ENCODE assay signal across 10 mouse cellular contexts in the genomic region with DNA sequence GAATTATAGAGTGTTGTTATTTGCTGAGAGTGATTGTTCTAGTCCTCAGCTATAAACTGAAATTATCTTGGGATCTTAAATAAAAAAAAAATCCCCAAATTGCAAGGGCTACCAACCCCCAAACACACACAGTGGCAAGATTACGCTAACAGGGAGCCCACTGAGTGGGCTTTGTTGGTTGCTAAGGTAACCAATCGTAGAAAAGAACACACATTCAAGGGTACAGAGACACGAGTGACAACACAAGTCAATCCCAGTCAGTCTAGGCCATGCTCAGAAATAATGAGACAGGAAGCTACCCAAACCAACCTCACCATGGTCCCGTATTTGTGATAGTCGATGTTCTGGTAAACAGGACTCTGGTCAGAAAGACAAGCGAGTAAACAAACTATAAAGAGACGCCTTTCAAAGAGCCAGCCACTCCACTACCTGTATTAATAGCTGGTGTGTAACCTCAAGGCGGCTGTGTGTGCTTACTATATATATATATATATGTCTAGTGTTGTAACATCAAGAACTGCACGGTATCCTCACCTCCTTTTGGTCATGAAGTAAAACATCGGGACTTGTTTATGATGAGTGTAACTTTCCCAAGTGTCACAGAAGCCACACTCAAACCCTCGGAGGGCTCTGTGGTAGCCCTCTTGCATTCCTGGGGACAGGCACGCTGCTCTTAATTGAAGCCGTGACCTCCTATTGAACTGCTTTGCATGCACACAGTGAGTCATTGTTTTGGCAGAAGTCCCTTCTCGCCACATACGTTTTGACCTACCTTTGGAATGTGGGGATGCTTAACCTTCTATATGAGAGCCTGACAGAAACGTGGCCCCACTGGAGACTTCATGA. TPM values are rescaled to one million over a fixed set of nuclear protein-coding genes. Genes with fewer than 3 reads are reported as not detected.
DNase-seq lines count a peak whose midpoint lies in the region; ATAC-seq and TF ChIP-seq lines count a peak whose summit lies in the region.
"Had no signal": no experiment of that assay in that cellular context is flagged by ENCODE, and none has a peak within 500 bp of the region (broad histone marks: within the 10 kb centered on the region; RNA-seq: fewer than 3 reads in every experiment).

No protein-coding gene starts in this region.

- H3K9me3 ChIP-seq in forebrain, embryonic 12.5 days = no peaks in the 10 kb centered on the region
- no peaks in the 10 kb centered on the region for H3K9me3 ChIP-seq in forebrain, embryonic 11.5 days (ENCODE audit: control insufficient read depth, low read length)
- no peaks in the 10 kb centered on the region for H3K9me3 ChIP-seq in neural tube, embryonic 15.5 days (replicated peaks)
- no peaks in the 10 kb centered on the region for H3K9me3 ChIP-seq in liver, postnatal 0 days (ENCODE audit: low read length)
- H3K9me3 ChIP-seq in stomach, postnatal 0 days (ENCODE audit: control insufficient read depth, low read length) = no peaks in the 10 kb centered on the region

- 36% methylated on average over 16 of the region's 16 CpGs for WGBS in forebrain, embryonic 12.5 days
- WGBS in forebrain, embryonic 11.5 days = 39% methylated on average over 16 of the region's 16 CpGs
- WGBS in neural tube, embryonic 15.5 days = 41% methylated on average over 16 of the region's 16 CpGs
- 52% methylated on average over 16 of the region's 16 CpGs for WGBS in liver, postnatal 0 days (ENCODE audit: insufficient replicate concordance)
- WGBS in stomach, postnatal 0 days = 46% methylated on average over 16 of the region's 16 CpGs

- no peaks in the 10 kb centered on the region for H3K27me3 ChIP-seq in forebrain, embryonic 12.5 days
- no peaks in the 10 kb centered on the region for H3K27me3 ChIP-seq in forebrain, embryonic 11.5 days (ENCODE audit: control insufficient read depth, insufficient read depth, low read length)
- H3K27me3 ChIP-seq in neural tube, embryonic 15.5 days (replicated peaks) = no peaks in the 10 kb centered on the region
- no peaks in the 10 kb centered on the region for H3K27me3 ChIP-seq in liver, postnatal 0 days (ENCODE audit: insufficient read depth, low read length)
- no peaks in the 10 kb centered on the region for H3K27me3 ChIP-seq in stomach, postnatal 0 days (ENCODE audit: control insufficient read depth, insufficient read depth, low read length)

- H3K9ac ChIP-seq in forebrain, embryonic 12.5 days = no peak overlapping the region
- no peak overlapping the region for H3K9ac ChIP-seq in forebrain, embryonic 11.5 days (ENCODE audit: low read length)
- no peak overlapping the region for H3K9ac ChIP-seq in neural tube, embryonic 15.5 days (replicated peaks)
- H3K9ac ChIP-seq in liver, postnatal 0 days (replicated peaks) = no peak overlapping the region
- no peak overlapping the region for H3K9ac ChIP-seq in stomach, postnatal 0 days (ENCODE audit: low read length)

- H3K4me1 ChIP-seq in forebrain, embryonic 12.5 days = peaks cover 13% of the 10 kb centered on the region
- peaks cover 4% of the 10 kb centered on the region; the same call in 1 of the 2 replicates for H3K4me1 ChIP-seq in forebrain, embryonic 11.5 days (replicated peaks; ENCODE audit: control insufficient read depth, insufficient read depth, low read length)
- H3K4me1 ChIP-seq in neural tube, embryonic 15.5 days = peaks cover 8% of the 10 kb centered on the region
- no peaks in the 10 kb centered on the region for H3K4me1 ChIP-seq in liver, postnatal 0 days (ENCODE audit: insufficient read depth)
- H3K4me1 ChIP-seq in stomach, postnatal 0 days (replicated peaks; ENCODE audit: control insufficient read depth, insufficient read depth) = 0 out of 2 replicates have a peak, but pooled peaks cover 5% of the 10 kb centered on the region

- DNase-seq in forebrain, embryonic 11.5 days (ENCODE audit: low spot score) = no peak
- DNase-seq in neural tube, embryonic 10.5 days (ENCODE audit: extremely low spot score, low spot score) = peak; percentile 24
- DNase-seq in liver, postnatal 0 days = no peak
- peak; percentile 40 for DNase-seq in stomach, postnatal 0 days (ENCODE audit: low spot score)
- no peak for DNase-seq in layer of hippocampus, adult 9-10 months (ENCODE audit: low spot score)
- DNase-seq: adrenal gland, adult 8-10 months; cerebellum, postnatal 14 days had no signal

- no peak overlapping the region for H3K4me2 ChIP-seq in forebrain, embryonic 12.5 days
- H3K4me2 ChIP-seq in forebrain, embryonic 11.5 days (ENCODE audit: low read depth, low read length, severe bottlenecking) = no peak overlapping the region
- H3K4me2 ChIP-seq in neural tube, embryonic 15.5 days = no peak overlapping the region
- H3K4me2 ChIP-seq in liver, postnatal 0 days (ENCODE audit: low read depth, low read length) = peak overlapping the region; percentile 51
- no peak overlapping the region; the same call in 1 of the 2 replicates for H3K4me2 ChIP-seq in stomach, postnatal 0 days (replicated peaks; ENCODE audit: low read depth)

- no peak for TF ChIP-seq CTCF in liver, postnatal 0 days (IDR thresholded peaks at IDR 0.05; ENCODE audit: low read depth)
- no peak for TF ChIP-seq CTCF in stomach, postnatal 0 days (IDR thresholded peaks at IDR 0.05; ENCODE audit: low read depth)

- H3K4me3 ChIP-seq in forebrain, embryonic 12.5 days (replicated peaks) = no peak overlapping the region
- no peak overlapping the region for H3K4me3 ChIP-seq in forebrain, embryonic 11.5 days (ENCODE audit: low read depth, low read length)
- H3K4me3 ChIP-seq in neural tube, embryonic 15.5 days (replicated peaks) = no peak overlapping the region
- H3K4me3 ChIP-seq in liver, postnatal 0 days (ENCODE audit: low read depth, low read length) = no peak overlapping the region
- H3K4me3 ChIP-seq in stomach, postnatal 0 days (ENCODE audit: low read depth, low read length) = no peak overlapping the region

- ATAC-seq in forebrain, embryonic 12.5 days (ENCODE audit: low FRiP score) = 0 out of 2 replicates have a peak, but pooled peaks have one; percentile 27
- ATAC-seq in forebrain, embryonic 11.5 days (replicated peaks; ENCODE audit: low FRiP score) = no peak
- ATAC-seq in neural tube, embryonic 15.5 days (ENCODE audit: low FRiP score) = no peak
- ATAC-seq in liver, postnatal 0 days = peak; percentile 96
- ATAC-seq in stomach, postnatal 0 days (ENCODE audit: low FRiP score, low TSS enrichment) = peak; percentile 76
- ATAC-seq in CD4-positive, CD25-positive, alpha-beta regulatory T cell, adult 4 months = no peak

- no peak overlapping the region for H3K27ac ChIP-seq in forebrain, embryonic 12.5 days
- no peak overlapping the region for H3K27ac ChIP-seq in forebrain, embryonic 11.5 days (ENCODE audit: low read depth, low read length)
- no peak overlapping the region for H3K27ac ChIP-seq in neural tube, embryonic 15.5 days (replicated peaks)
- peak overlapping the region; percentile 86 for H3K27ac ChIP-seq in liver, postnatal 0 days (ENCODE audit: low read depth)
- peak overlapping the region; percentile 35; the same call in 1 of the 2 replicates for H3K27ac ChIP-seq in stomach, postnatal 0 days (replicated peaks)

- TF ChIP-seq EP300 in liver, postnatal 0 days (IDR thresholded peaks at IDR 0.05; ENCODE audit: low read depth) = no peak
- no peak for TF ChIP-seq EP300 in stomach, postnatal 0 days (optimal IDR thresholded peaks at IDR 0.05)

- no peaks in the 10 kb centered on the region for H3K36me3 ChIP-seq in forebrain, embryonic 12.5 days (replicated peaks)
- H3K36me3 ChIP-seq in forebrain, embryonic 11.5 days (ENCODE audit: control insufficient read depth, insufficient read depth, low read length) = no peaks in the 10 kb centered on the region
- H3K36me3 ChIP-seq in neural tube, embryonic 15.5 days = no peaks in the 10 kb centered on the region
- no peaks in the 10 kb centered on the region for H3K36me3 ChIP-seq in liver, postnatal 0 days (replicated peaks; ENCODE audit: insufficient read depth, low read length)
- no peaks in the 10 kb centered on the region for H3K36me3 ChIP-seq in stomach, postnatal 0 days (ENCODE audit: control insufficient read depth, insufficient read depth, low read length)

RNA-seq across cellular contexts. Expression of gene Frmd6, which starts 30.5 kb away (rescaled TPM):
- 14.7 and 15.6 TPM in 2 replicates for polyA plus RNA-seq in forebrain, embryonic 12.5 days (2016; fragmentation: Nextera tagmentation; extraction: Ambion mirVana)
- polyA plus RNA-seq in forebrain, embryonic 11.5 days (2014; fragmentation: Nextera tagmentation; extraction: Ambion mirVana) = 20.9 and 22.7 TPM in 2 replicates
- 9.3 and 13.3 TPM in 2 replicates for polyA plus RNA-seq in neural tube, embryonic 15.5 days (2015; fragmentation: Nextera tagmentation; extraction: Ambion mirVana)
- polyA plus RNA-seq in liver, postnatal 0 days (2015; fragmentation: Nextera tagmentation; extraction: Ambion mirVana) = 2.0 and 2.4 TPM in 2 replicates
- 17.1 and 17.2 TPM in 2 replicates for polyA plus RNA-seq in stomach, postnatal 0 days (2015; fragmentation: Nextera tagmentation; extraction: Ambion mirVana)
- 10 to 100 TPM; 20.8 to 28.4 TPM for polyA plus RNA-seq in CD4-positive, CD25-positive, alpha-beta regulatory T cell, adult 4 months (2017; shearing (Covaris generic))

Comparison
In these comparisons a context has a peak if more than half of its experiments do, and no peak if none do; other contexts are left out.
1. ATAC-seq: peak in forebrain, embryonic 12.5 days (single experiment), liver, postnatal 0 days (single experiment) and stomach, postnatal 0 days (single experiment); none in forebrain, embryonic 11.5 days (single experiment), neural tube, embryonic 15.5 days (single experiment) and CD4-positive, CD25-positive, alpha-beta regulatory T cell, adult 4 months (single experiment).
2. H3K27ac ChIP-seq: peak in liver, postnatal 0 days (single experiment) and stomach, postnatal 0 days (single experiment); none in forebrain, embryonic 12.5 days (single experiment), forebrain, embryonic 11.5 days (single experiment) and neural tube, embryonic 15.5 days (single experiment).
3. DNase-seq: peak in neural tube, embryonic 10.5 days (single experiment) and stomach, postnatal 0 days (single experiment); none in forebrain, embryonic 11.5 days (single experiment), liver, postnatal 0 days (single experiment) and layer of hippocampus, adult 9-10 months (single experiment).